Mouse (Mus musculus): ENCODE measurements around the gene Olfr2. TPM values are rescaled to one million over a fixed set of nuclear protein-coding genes. Genes with fewer than 3 reads are reported as not detected.

Olfr2 gene
- polyA plus RNA-seq (2011; ENCODE audit: insufficient read depth, insufficient read length, low replicate concordance, missing spikeins) = not detected in 2 replicates

DNA sequence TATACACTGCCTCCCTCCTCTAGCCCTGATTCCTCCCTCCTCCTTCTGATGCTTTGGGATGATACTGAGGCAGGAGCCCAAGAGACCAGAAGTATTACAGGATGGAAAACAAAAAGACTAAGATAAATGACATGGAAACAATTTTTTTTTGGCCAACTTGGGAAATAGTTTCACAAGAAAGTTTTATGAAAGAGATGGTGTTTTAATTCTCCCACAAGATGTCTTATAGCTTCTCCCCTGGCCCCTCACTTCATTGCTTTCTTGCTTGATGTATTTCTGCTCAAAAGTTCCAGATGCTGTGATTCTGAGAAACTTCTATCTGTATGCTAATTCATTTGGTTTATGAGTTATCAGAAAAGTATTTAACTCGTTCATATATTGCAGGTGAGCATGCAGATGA is at the start of gene Olfr2:
TSS of gene Olfr2 (minus strand) at position 101 of the 400 bp plus-strand sequence.
- Histone ChIP-seq H3K4me3 (replicated peaks; ENCODE audit: control insufficient read depth, low read depth, low read length) (no peak within 1 kb of the TSS), H3K4me1 (ENCODE audit: control insufficient read depth, insufficient read depth, low read length) (no peaks in the 10 kb centered on the region), H3K27ac (ENCODE audit: control insufficient read depth, insufficient read depth, low read depth, low read length, poor library complexity) (no peak within 1 kb of the TSS)
- 49% methylated on average over 1 of the region's 1 CpGs for whole genome bisulfite sequencing
- TF ChIP-seq POLR2A (IDR thresholded peaks at IDR 0.05; ENCODE audit: borderline replicate concordance, control insufficient read depth, low read depth, low read length) (no peak), CTCF (IDR thresholded peaks at IDR 0.05; ENCODE audit: control insufficient read depth, insufficient read depth, low read length) (no peak)

DNA sequence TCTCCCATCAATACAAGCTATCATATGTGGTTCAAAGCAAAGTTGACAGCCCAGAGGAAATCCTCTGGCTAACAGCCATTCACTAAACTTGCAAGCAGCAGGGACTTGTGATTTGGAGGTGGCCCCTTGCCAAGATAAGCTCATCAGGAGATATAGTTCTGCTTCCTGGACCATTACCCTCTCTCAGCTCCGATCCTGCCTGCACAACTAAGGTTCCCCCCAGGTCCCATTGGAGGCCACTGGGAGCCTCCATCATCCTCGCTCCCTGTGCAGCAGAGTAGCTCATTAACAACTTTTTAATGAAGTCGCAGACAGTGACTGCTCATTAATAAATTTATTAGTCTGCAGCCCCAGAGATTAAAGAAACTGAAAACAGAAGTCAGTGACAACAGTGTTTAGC is 41.7 kb upstream of the Olfr2 start:
- TF ChIP-seq CTCF (IDR thresholded peaks at IDR 0.05; ENCODE audit: control insufficient read depth, insufficient read depth, low read length) = no peak
- no peak for TF ChIP-seq POLR2A (IDR thresholded peaks at IDR 0.05; ENCODE audit: borderline replicate concordance, control insufficient read depth, low read depth, low read length)
- Histone ChIP-seq H3K27ac (ENCODE audit: control insufficient read depth, insufficient read depth, low read depth, low read length, poor library complexity) (no peak overlapping the region), H3K4me1 (ENCODE audit: control insufficient read depth, insufficient read depth, low read length) (no peaks in the 10 kb centered on the region), H3K4me3 (replicated peaks; ENCODE audit: control insufficient read depth, low read depth, low read length) (no peak overlapping the region)
- WGBS = 22% methylated on average over 3 of the region's 3 CpGs

DNA sequence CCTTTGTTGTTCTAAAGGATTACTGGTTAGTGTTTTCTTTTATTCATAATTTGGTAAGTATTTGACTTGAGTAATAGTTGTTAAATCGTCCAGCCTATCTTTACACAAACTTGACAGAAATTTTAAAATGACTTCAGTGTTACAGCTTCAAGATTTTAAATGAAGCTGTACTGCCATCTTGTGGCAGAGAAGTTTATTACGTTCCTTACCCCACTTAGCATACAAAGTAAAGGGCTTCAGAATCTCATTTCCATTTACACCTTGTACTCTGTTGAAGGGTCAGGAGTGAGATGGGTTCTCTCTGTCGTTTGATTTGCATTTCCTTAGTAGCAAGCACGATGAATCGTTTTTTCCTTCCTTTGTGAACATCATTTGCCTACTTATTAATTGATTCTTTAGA is 40.0 kb upstream of the Olfr2 start:
- under 1% methylated on average over 5 of the region's 5 CpGs for WGBS
- Histone ChIP-seq H3K4me3 (replicated peaks; ENCODE audit: control insufficient read depth, low read depth, low read length) (no peak overlapping the region), H3K27ac (ENCODE audit: control insufficient read depth, insufficient read depth, low read depth, low read length, poor library complexity) (no peak overlapping the region), H3K4me1 (ENCODE audit: control insufficient read depth, insufficient read depth, low read length) (no peaks in the 10 kb centered on the region)
- TF ChIP-seq CTCF (IDR thresholded peaks at IDR 0.05; ENCODE audit: control insufficient read depth, insufficient read depth, low read length) (no peak), POLR2A (IDR thresholded peaks at IDR 0.05; ENCODE audit: borderline replicate concordance, control insufficient read depth, low read depth, low read length) (no peak)

GRCm38 (mm10) chr7:107044407-107044806 is 38.5 kb upstream of the Olfr2 start:
- TF ChIP-seq CTCF (IDR thresholded peaks at IDR 0.05; ENCODE audit: control insufficient read depth, insufficient read depth, low read length) (no peak), POLR2A (IDR thresholded peaks at IDR 0.05; ENCODE audit: borderline replicate concordance, control insufficient read depth, low read depth, low read length) (no peak)
- 0% methylated on average over 1 of the region's 1 CpGs for WGBS
- H3K27ac ChIP-seq (ENCODE audit: control insufficient read depth, insufficient read depth, low read depth, low read length, poor library complexity) = no peak overlapping the region
- no peak overlapping the region for H3K4me3 ChIP-seq (replicated peaks; ENCODE audit: control insufficient read depth, low read depth, low read length)
- no peaks in the 10 kb centered on the region for H3K4me1 ChIP-seq (ENCODE audit: control insufficient read depth, insufficient read depth, low read length)

DNA sequence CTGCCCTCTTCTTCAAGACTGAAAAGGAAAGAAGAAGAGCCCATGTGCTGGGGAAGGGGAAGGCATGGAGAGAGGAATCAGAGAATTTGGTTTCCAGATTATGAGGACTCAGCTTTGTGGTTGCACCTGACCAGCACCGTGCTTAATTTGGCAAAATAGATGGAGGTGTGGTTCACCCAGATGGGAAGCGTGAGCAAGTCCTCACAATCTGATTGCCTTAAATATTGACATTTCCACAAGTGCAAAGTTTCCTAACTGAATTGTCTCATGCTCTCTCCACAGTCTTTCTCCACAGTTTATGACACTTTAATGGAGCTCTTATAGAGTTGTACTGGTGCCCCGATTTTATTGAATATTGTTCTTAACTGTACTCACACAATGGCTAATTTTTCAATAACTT is 37.3 kb upstream of the Olfr2 start:
- H3K4me1 ChIP-seq (ENCODE audit: control insufficient read depth, insufficient read depth, low read length) = no peaks in the 10 kb centered on the region
- H3K27ac ChIP-seq (ENCODE audit: control insufficient read depth, insufficient read depth, low read depth, low read length, poor library complexity) = no peak overlapping the region
- no peak for TF ChIP-seq CTCF (IDR thresholded peaks at IDR 0.05; ENCODE audit: control insufficient read depth, insufficient read depth, low read length)
- TF ChIP-seq POLR2A (IDR thresholded peaks at IDR 0.05; ENCODE audit: borderline replicate concordance, control insufficient read depth, low read depth, low read length) = no peak
- WGBS = 70% methylated on average over 3 of the region's 3 CpGs
- H3K4me3 ChIP-seq (replicated peaks; ENCODE audit: control insufficient read depth, low read depth, low read length) = no peak overlapping the region

DNA sequence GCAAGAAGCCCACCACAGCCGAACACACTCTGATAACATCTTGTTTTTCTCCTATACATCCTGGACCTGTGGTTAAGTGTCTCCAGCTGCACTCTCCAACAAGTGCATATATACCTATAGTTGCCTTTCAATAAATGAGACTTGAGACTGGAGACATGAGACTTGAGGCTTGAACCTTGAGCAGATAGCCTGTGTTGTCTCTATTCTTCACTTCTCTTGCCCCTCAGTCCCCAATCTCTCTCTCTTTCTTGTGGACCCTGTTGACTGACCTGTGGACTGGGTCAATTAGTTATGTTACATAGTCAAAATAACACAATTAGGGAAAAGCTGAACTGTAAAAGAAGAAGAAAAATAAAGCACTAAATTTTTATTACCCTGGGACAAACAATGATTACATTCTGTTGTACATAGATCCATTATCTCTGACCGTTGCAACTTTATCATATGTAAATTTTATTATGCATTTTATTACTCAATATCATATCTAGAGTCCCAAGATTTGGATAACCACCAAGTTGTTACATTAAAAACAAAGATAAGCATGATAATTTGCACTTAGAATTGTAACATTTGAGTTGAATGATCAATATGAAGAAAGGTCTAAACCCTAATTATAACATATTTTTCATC is 34.2 kb upstream of the Olfr2 start:
- no peak overlapping the region for H3K4me3 ChIP-seq (replicated peaks; ENCODE audit: control insufficient read depth, low read depth, low read length)
- TF ChIP-seq CTCF (IDR thresholded peaks at IDR 0.05; ENCODE audit: control insufficient read depth, insufficient read depth, low read length) = no peak
- TF ChIP-seq POLR2A (IDR thresholded peaks at IDR 0.05; ENCODE audit: borderline replicate concordance, control insufficient read depth, low read depth, low read length) = no peak
- 49% methylated on average over 2 of the region's 2 CpGs for WGBS
- no peaks in the 10 kb centered on the region for H3K4me1 ChIP-seq (ENCODE audit: control insufficient read depth, insufficient read depth, low read length)
- H3K27ac ChIP-seq (ENCODE audit: control insufficient read depth, insufficient read depth, low read depth, low read length, poor library complexity) = no peak overlapping the region

DNA sequence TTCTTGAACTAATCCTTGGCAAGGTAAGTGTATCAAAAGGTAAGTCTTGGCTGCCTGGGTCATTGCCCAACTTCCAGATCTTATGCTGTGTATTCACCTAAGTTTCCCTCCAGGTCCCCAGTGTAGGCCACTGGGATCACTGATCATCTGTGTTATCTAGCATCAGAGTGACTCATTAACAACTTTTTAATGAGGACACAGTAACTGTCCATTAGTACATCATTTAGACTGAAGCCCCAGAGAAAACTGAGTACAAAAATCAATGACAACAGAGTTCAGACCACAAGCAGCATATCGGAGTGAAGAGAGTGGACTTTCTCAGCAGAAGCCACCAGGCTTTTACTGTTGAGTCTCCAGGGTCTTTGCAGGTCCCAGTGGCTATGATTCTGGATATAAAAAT is 25.0 kb upstream of the Olfr2 start, which contains the start of gene Olfr713:
TSS of gene Olfr713 (plus strand) at position 301 of the 400 bp plus-strand sequence.
- Histone ChIP-seq H3K27ac (ENCODE audit: control insufficient read depth, insufficient read depth, low read depth, low read length, poor library complexity) (no peak within 1 kb of the TSS), H3K4me1 (ENCODE audit: control insufficient read depth, insufficient read depth, low read length) (no peaks in the 10 kb centered on the region), H3K4me3 (replicated peaks; ENCODE audit: control insufficient read depth, low read depth, low read length) (no peak within 1 kb of the TSS)
- TF ChIP-seq CTCF (IDR thresholded peaks at IDR 0.05; ENCODE audit: control insufficient read depth, insufficient read depth, low read length) = no peak
- TF ChIP-seq POLR2A (IDR thresholded peaks at IDR 0.05; ENCODE audit: borderline replicate concordance, control insufficient read depth, low read depth, low read length) = no peak
- WGBS = 84% methylated on average over 1 of the region's 1 CpGs

DNA sequence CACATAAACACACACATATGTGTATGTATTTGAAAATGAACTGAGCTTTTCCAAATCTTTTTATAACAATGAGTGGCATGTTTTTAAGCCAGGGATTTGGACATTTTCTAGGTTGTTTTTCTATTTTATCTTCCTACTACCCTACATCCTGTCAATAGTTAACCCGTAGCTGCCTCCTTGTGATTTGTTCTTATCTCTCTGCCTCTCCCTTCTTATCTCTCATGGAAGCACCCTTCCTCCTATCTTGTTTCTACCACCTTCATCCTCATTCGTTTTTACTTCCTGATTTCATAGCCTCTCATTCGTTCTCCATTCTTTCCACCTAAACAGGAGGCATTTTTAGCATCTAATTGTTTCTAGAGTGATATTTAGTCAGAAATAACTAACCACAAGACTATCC is 1.7 kb downstream of the Olfr2 start:
- 23% methylated on average over 3 of the region's 3 CpGs for WGBS
- TF ChIP-seq CTCF (IDR thresholded peaks at IDR 0.05; ENCODE audit: control insufficient read depth, insufficient read depth, low read length) = no peak
- no peak for TF ChIP-seq POLR2A (IDR thresholded peaks at IDR 0.05; ENCODE audit: borderline replicate concordance, control insufficient read depth, low read depth, low read length)
- no peak overlapping the region for H3K27ac ChIP-seq (ENCODE audit: control insufficient read depth, insufficient read depth, low read depth, low read length, poor library complexity)
- no peaks in the 10 kb centered on the region for H3K4me1 ChIP-seq (ENCODE audit: control insufficient read depth, insufficient read depth, low read length)
- no peak overlapping the region for H3K4me3 ChIP-seq (replicated peaks; ENCODE audit: control insufficient read depth, low read depth, low read length)

- no peak overlapping the region for H3K27ac ChIP-seq (ENCODE audit: control insufficient read depth, insufficient read depth, low read depth, low read length, poor library complexity)
- TF ChIP-seq CTCF (IDR thresholded peaks at IDR 0.05; ENCODE audit: control insufficient read depth, insufficient read depth, low read length) (no peak), POLR2A (IDR thresholded peaks at IDR 0.05; ENCODE audit: borderline replicate concordance, control insufficient read depth, low read depth, low read length) (no peak)
- H3K4me3 ChIP-seq (replicated peaks; ENCODE audit: control insufficient read depth, low read depth, low read length) = no peak overlapping the region
- 59% methylated on average over 7 of the region's 7 CpGs for WGBS
- H3K4me1 ChIP-seq (ENCODE audit: control insufficient read depth, insufficient read depth, low read length) = no peaks in the 10 kb centered on the region
Observed at GRCm38 (mm10) chr7:107000798-107001197, 5.1 kb downstream of the Olfr2 start.
